In the genomic region with DNA sequence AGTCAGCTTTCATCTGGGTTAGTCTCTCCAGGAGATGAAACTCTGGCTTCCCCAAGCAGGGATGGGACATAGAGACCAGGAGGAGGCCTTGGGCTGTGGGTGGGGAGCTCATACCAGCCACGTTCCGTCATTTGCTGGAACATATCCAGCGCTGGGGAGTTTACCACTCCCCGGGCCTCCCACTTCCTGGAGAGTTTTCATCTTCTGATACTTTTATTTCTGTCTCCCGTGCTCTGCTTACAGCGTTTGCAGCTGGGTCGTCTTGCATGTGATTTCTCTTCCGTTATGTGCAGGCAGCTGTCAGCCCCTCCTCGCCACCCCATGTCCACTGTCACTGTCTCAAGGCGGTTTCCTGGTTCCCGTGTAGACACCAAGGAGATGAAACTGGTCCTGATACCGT, we compare ENCODE assay signal across 8 mouse cellular contexts.
DNase-seq lines count a peak whose midpoint lies in the region; TF ChIP-seq lines count a peak whose summit lies in the region.

No protein-coding gene starts in this region.

- no peaks in the 10 kb centered on the region for H3K36me3 ChIP-seq in spleen, adult 2 months (ENCODE audit: control insufficient read depth, insufficient read depth, low read length)
- peaks cover 55% of the 10 kb centered on the region for H3K36me3 ChIP-seq in midbrain, embryonic 10.5 days

- intact Hi-C loops in gastrocnemius, postnatal 14 days (cut with DNase I; ENCODE audit: low total_unique reads): loop anchor here (2.0 to 5.0 kb wide), 2 partner anchors 83 to 101 kb away; no protein-coding TSS in a partner anchor

- no peak for TF ChIP-seq POLR2A in spleen, adult 2 months (IDR thresholded peaks at IDR 0.05; ENCODE audit: low read depth, low read length)

- H3K27ac ChIP-seq in spleen, adult 2 months (ENCODE audit: insufficient read depth, low read length): peak overlapping the region; percentile 24; the same call in 1 of the 2 replicates
- H3K27ac ChIP-seq in midbrain, embryonic 10.5 days (replicated peaks): no peak overlapping the region

- DNase-seq in spleen, adult 2 months (ENCODE audit: low read depth in 1 of 2, low spot score in 2 of 2): peak; percentile 9 to 23
- DNase-seq in spleen, adult 12 weeks (ENCODE audit: low spot score): no peak
- peak; percentile 88 for DNase-seq in gastrocnemius, postnatal 14 days
- DNase-seq in kidney, adult 11 months: peak; percentile 69
- peak; percentile 95 for DNase-seq in lung, postnatal 10 days
- peak; percentile 59 to 63 for DNase-seq in thymus, postnatal 10 days (ENCODE audit: low spot score in 2 of 2)
- DNase-seq in midbrain, embryonic 10.5 days (ENCODE audit: low spot score): no peak
- DNase-seq in cerebellum, postnatal 14 days: no peak

- no peaks in the 10 kb centered on the region for H3K9me3 ChIP-seq in midbrain, embryonic 10.5 days (replicated peaks)

- H3K27me3 ChIP-seq in spleen, adult 2 months (ENCODE audit: control insufficient read depth, insufficient read depth, low read length): no peaks in the 10 kb centered on the region
- peaks cover 12% of the 10 kb centered on the region for H3K27me3 ChIP-seq in midbrain, embryonic 10.5 days (ENCODE audit: low read depth, poor library complexity, severe bottlenecking)

- 3% methylated on average over 12 of the region's 12 CpGs for WGBS in spleen, adult 2 months
- WGBS in midbrain, embryonic 10.5 days: 92% methylated on average over 12 of the region's 12 CpGs

- H3K4me3 ChIP-seq in spleen, adult 2 months (ENCODE audit: extremely low read depth, insufficient read depth, insufficient read length): no peak overlapping the region
- no peak overlapping the region for H3K4me3 ChIP-seq in midbrain, embryonic 10.5 days

- TF ChIP-seq CTCF in spleen, adult 2 months (IDR thresholded peaks at IDR 0.05; ENCODE audit: extremely low read depth, insufficient read depth, insufficient read length, insufficient replicate concordance): no peak

- peaks cover 3% of the 10 kb centered on the region; the same call in 1 of the 2 replicates for H3K4me1 ChIP-seq in spleen, adult 2 months (ENCODE audit: control insufficient read depth, insufficient read depth, insufficient read length)
- peaks cover 22% of the 10 kb centered on the region for H3K4me1 ChIP-seq in midbrain, embryonic 10.5 days

Comparison
In these comparisons a context has a peak if more than half of its experiments do, and no peak if none do; other contexts are left out.
1. DNase-seq: peak in spleen, adult 2 months (2 of 2), gastrocnemius, postnatal 14 days (single experiment), kidney, adult 11 months (single experiment), lung, postnatal 10 days (single experiment) and thymus, postnatal 10 days (2 of 2); none in spleen, adult 12 weeks (single experiment), midbrain, embryonic 10.5 days (single experiment) and cerebellum, postnatal 14 days (0 of 2).